Mouse (Mus musculus) ES-CJ7 (cell line): ENCODE data around the gene Gm20503.

Experiments
- DNase-seq: peaks from one replicate; pipeline ENCODE4 v3.0.0; 2011; ENCODE audit warnings: low read depth, low spot score

The Gm20503 gene

DNA sequence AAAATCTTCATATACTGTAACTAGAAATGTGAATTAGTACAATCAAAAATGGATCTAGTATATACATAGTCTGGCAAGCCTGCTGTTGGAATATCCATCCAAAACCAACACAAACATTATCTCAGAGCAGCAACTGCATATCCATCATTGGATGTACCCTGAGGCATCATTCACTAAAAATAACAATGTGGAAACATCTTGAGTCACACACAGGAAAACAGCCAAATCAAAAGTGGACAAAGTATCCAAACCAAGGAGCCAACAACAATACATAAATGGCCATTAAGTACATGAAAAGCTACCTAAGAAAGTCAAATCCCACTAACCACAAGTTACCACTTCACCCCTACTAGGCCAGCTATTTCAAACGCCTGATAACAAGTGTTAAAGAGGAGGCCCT is 86.4 kb downstream of the Gm20503 start:
- no peak for DNase-seq
